Mouse (Mus musculus) cerebellum, adult 11-12 months (tissue): ENCODE results near the gene Dao.

ENCODE experiments used
- DNase-seq: peaks from one replicate; pipeline ENCODE4 v3.0.0; 2022

The Dao gene

DNA sequence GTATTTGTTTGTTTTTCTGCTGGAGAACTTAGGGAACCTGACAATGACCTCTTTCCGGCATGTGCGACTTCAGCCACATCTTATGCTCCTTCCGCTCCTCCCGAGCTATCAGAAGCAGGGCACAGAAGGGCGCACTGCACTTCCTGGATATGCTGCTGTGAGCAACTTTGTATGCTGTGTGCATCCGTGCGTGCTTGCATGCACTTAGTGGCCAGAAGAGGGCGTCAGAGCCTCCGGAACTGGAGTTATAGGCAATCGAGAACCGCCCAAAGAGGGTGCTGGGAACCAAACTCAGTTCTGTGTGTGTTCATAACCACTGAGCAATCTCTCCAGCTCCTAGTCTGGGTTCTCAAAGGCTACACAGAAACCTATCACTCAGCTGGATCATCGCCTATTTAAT lies 27.1 kb downstream of the Dao start:
- DNase-seq = no peak

DNA sequence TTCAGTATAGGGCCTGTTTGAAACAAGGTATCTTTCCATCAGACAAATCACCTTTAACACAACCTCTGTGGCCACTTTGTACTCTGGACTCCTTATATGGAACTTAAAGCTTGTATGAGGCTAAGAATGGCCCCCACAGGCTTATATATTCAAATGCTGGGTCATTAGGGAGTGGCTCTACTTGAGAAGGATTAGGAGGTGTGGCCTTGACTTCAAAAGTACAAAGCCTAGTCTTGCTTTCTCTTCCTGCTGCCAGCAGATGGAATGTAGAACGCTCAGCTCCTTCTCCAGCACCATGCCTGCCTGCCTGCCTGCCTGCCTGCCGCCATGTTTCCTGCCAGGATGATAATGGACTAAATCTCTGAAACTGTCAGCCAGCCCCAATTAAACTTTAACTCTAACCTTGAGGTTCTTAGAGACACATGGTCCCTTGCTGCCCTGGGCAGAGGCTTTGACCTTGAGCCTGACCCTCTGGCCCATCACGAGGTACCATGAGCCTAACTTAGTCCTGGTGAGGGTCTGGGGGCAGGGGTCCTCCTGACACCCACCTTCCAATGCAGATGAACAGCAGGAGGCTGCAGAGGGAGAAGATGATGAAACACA lies 28.8 kb downstream of the Dao start:
- DNase-seq = no peak

- DNase-seq = no peak
Observed at GRCm38 (mm10) chr5:114034393-114034792, 30.9 kb downstream of the Dao start.

- DNase-seq = peak; percentile 50
Observed at GRCm38 (mm10) chr5:114035111-114035510, 31.6 kb downstream of the Dao start.

- no peak for DNase-seq
Observed at GRCm38 (mm10) chr5:114040508-114040907, 37.0 kb downstream of the Dao start.

GRCm38 (mm10) chr5:114040911-114041310 lies 37.4 kb downstream of the Dao start:
- DNase-seq = no peak

DNA sequence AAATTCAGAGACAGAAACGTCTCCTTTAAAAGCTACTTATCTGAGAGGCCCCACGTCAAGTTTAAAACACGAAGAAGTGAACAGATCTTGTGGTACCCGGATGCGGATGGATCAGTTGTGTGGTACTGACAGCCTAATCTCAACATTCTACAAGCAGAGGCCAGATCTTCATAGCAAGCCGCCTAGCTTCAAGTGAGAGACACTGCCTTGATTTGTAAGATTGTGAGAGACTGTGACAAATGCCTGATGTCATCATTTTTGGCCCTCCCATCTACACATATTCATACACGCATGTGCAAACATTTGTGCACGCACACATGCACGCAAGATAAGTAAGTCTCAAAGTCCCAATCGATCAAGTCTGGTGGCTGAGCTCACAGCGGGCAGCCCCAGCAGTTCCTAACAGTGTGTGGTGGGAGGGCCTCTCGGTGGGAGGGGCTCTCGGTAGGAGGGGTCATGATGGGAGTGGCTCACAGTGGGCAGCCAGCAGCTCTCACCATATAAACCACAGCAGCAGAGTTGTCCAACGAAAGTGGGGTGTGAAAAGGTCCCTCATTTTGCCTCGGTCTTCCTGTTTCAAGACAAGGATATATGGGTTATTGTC lies 37.9 kb downstream of the Dao start:
- no peak for DNase-seq

DNA sequence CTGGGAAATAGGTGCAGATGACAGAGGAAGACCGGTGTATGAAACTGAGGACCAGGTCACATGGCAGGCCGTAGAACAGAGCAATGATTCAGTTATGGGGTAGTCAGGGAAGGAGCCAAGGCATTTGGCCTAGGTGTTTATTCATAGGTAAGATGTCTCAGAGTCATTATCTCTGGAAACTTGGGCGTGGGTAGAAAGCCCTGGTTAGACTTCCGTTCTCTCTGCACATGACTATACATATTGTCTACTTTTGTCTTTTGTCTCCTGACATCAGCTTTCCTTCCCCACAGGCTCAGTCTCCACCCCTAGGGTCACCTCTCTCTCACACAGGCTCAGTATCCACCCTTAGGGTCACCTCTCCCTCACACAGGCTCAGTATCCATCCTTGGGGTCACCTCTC lies 40.3 kb downstream of the Dao start:
- DNase-seq = no peak

GRCm38 (mm10) chr5:114045134-114045533 lies 41.6 kb downstream of the Dao start:
- DNase-seq = no peak

- DNase-seq = no peak
Observed at GRCm38 (mm10) chr5:114046151-114046550, 42.6 kb downstream of the Dao start.

GRCm38 (mm10) chr5:114046604-114047003 lies 43.1 kb downstream of the Dao start:
- no peak for DNase-seq

DNA sequence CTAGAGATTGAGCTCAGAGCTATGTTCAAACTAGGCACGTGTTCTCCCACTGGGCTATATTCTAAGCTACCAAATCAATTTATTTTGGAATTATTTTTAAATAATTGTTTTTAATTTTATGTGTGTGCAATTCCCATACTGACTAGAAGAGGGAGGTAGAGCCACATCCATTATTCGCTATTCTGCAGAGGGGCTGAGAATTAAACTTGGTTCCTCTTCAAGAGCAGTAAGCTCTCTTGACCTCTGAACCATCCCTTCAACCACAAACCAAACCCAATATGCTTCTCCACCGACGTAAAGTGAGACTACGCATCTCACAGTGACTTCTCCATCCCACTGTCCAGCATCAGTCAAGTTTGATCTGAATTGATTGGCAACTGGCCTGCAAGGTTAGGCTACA lies 43.7 kb downstream of the Dao start:
- no peak for DNase-seq

- no peak for DNase-seq
Observed at GRCm38 (mm10) chr5:114048731-114049308, 45.3 kb downstream of the Dao start.

GRCm38 (mm10) chr5:114052246-114052761 lies 48.8 kb downstream of the Dao start:
- DNase-seq = peak; percentile 61

- DNase-seq = no peak
Observed at GRCm38 (mm10) chr5:114057129-114057731, 53.7 kb downstream of the Dao start.

- no peak for DNase-seq
Observed at GRCm38 (mm10) chr5:114061675-114062074, 58.2 kb downstream of the Dao start.

DNA sequence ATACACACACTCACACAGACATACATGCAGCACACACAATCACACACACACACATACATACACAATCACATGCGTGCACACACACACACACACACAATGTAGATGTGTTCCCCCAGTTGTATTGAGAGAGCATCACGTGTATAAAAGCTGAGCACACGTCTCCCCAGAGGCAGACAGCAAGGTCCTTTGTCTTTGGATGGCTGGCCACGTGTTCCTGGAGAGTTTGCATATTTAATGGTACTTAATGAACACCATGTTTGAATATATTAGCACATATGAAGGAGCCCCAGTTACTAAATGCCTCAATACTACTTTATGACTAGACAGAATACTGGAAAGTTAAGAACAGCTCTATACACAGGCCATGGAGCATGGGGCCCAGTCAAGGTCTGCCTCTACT lies 60.5 kb downstream of the Dao start:
- DNase-seq = no peak

DNA sequence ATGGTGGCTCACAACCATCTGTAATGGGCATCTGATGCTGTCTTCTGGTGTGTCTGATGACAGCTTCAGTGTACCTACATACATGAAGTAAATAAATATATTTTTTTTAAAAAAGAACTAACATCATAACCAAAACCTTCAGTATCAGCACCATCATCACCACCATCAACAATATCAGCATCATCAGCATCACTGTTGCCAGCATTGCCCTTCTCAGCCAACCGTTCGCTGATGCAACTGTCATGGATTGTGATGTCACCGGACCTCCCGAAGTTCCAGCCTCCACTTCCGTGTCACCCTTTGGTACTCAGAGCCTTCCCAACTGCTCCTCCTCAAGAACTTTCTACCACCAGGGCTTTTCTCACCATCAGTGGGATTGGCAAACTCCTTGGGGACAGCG lies 61.7 kb downstream of the Dao start, which contains the start of gene Usp30:
Gene Usp30, plus strand, starts transcription at position 301 of the 400 bp plus-strand sequence.
- DNase-seq = no peak

DNA sequence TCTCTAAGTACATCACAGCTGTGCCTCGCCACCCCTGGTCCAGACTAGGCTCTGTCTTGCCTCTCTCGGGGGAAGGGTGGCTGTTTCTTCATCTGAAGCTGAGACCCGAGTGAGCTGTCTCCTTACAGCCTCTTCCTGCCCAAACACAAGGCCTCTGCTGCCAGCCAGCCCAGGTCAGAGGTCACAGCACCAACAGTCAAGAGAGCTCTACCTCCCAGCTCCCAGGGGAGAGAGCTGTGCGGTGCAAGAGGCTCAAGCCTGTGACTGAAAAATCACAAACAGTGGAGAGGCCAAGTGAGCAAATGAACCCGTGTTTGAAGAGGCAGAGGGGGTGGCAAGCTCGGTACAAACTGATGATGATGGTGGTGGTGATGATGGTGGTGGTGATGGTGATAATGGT lies 63.1 kb downstream of the Dao start:
- DNase-seq = no peak

DNA sequence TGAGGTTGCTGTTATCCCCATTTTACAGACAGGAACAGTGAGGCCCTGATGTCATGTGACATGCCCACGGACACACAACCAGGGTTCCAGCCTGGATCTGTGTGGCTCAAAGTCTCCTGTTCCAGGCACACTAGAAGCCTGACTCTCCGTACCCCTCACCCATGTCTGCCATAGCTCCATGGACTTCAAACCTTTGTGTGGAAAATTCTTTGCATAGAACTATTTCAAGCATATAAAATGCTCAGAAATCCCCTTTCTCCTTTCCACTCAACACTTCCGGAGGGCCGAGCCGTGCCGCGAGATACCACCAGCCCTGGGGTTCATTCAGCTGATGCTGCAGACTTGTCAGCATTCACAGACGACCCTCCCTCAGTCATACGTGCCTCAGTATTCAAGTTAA lies 64.0 kb downstream of the Dao start:
- no peak for DNase-seq

GRCm38 (mm10) chr5:114067982-114068381 lies 64.5 kb downstream of the Dao start:
- DNase-seq = no peak

GRCm38 (mm10) chr5:114070858-114071257 lies 67.4 kb downstream of the Dao start:
- DNase-seq = no peak

GRCm38 (mm10) chr5:114072262-114072661 lies 68.8 kb downstream of the Dao start:
- DNase-seq = no peak
